Mouse (Mus musculus): Measurements from ENCODE around the gene Scnm1. TPM values are rescaled to one million over a fixed set of nuclear protein-coding genes. Genes with fewer than 3 reads are reported as not detected.

The Scnm1 gene
- polyA plus RNA-seq, 1 experiment from 2014 or later, result 59.1 TPM

DNA sequence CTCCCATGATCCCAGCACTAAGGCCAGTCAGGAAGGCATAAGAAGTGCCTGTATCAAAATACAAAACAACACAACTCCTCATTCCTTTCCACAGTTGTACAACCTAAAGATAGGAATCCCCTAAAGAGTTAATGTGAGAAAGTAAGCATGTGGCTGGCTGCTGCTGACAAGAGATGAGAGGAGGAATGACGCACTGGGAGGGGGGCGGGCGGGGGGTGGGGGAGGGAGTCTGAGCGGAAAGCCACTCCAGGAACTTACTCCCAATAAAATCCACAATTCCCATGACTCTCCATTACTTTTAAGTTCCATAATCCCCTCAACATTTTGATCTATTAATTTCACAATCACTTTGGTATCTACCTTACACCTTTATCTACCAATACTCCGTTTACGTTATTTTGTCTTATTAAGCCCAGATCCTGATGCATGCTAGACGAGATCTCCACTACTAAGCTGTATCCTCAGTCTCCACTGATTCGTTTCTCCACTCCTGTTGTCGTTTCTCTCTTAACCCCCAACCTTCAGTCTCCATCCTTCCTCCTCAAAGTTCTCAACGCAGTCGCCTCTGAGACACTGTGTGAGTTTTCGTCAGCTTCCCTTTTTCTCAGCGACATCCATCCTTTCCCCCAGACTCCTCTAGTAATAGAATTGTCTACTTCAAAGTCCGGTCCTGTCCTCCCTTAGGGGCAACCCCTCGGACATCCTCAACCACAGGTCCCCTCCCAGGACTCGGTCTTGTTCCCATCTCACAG is 28.0 kb downstream of the Scnm1 start:
- Histone ChIP-seq H3K4me2 (peak overlapping the region; percentile 56), H3K9me3 (no peaks in the 10 kb centered on the region), H3K4me3 (replicated peaks) (peak overlapping the region; percentile 89), H3K27me3 (replicated peaks) (no peaks in the 10 kb centered on the region), H3K36me3 (no peaks in the 10 kb centered on the region), H3K9ac (peak overlapping the region; percentile 92), H3K27ac (peak overlapping the region; percentile 84), H3K4me1 (peaks cover 4% of the 10 kb centered on the region)
- 1% methylated on average over 16 of the region's 16 CpGs for WGBS
- no peak for ATAC-seq (ENCODE audit: insufficient read depth, low FRiP score, low read depth)

DNA sequence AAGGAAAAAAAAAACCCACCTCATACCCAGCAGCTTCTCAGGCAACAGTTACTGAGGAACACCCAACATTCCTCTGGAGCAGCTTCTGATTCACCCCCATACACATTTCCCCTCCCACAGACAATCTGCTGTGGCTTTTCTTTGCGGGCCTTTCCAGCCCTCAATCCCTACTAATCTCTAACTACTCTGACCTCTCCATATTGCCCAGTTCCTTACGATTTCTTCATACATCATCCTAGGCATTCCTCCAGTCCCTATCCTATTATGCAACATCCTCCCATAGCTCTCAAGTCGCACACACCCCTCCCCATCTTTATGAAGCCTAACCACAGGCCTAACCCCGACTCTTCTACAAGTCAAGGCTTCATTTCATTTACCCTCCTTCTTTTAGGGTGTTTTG is 28.7 kb downstream of the Scnm1 start:
- 39% methylated on average over 4 of the region's 4 CpGs for WGBS
- Histone ChIP-seq H3K9ac (peak overlapping the region; percentile 92; the same call in 1 of the 2 replicates), H3K36me3 (no peaks in the 10 kb centered on the region), H3K27ac (0 out of 2 replicates have a peak overlapping the region, but pooled peaks have one; percentile 5), H3K4me3 (replicated peaks) (peak overlapping the region; percentile 89), H3K9me3 (no peaks in the 10 kb centered on the region), H3K27me3 (replicated peaks) (no peaks in the 10 kb centered on the region), H3K4me2 (peak overlapping the region; percentile 56), H3K4me1 (peaks cover 4% of the 10 kb centered on the region)
- ATAC-seq (ENCODE audit: insufficient read depth, low FRiP score, low read depth), result no peak

DNA sequence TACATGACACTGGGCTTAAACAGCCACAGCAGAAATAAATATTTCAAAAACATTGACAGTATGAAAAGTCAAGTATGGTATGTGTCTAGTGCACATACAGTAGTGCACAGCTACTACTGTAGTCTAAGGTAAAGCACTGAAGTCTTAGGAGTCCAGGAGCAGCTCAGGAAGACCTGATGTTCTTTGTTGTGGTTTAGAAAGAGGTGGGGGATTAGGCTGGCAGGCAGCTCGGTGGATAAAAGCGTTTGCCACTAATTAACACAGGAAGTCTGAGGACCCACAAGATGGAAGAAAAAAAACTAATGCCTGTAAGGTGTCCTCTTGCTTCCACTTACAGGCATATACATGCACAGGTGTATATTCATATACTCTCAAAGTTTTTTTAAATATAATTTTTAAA is 33.0 kb downstream of the Scnm1 start:
- no peaks in the 10 kb centered on the region for H3K9me3 ChIP-seq
- peaks cover 4% of the 10 kb centered on the region for H3K4me1 ChIP-seq
- no peak overlapping the region for H3K27ac ChIP-seq
- 0 out of 2 replicates have a peak, but pooled peaks cover 4% of the 10 kb centered on the region for H3K36me3 ChIP-seq
- no peak overlapping the region for H3K4me3 ChIP-seq (replicated peaks)
- no peaks in the 10 kb centered on the region for H3K27me3 ChIP-seq (replicated peaks)
- WGBS, result 33% methylated on average over 2 of the region's 2 CpGs
- H3K4me2 ChIP-seq, result no peak overlapping the region
- ATAC-seq (ENCODE audit: insufficient read depth, low FRiP score, low read depth), result no peak
- H3K9ac ChIP-seq, result no peak overlapping the region

DNA sequence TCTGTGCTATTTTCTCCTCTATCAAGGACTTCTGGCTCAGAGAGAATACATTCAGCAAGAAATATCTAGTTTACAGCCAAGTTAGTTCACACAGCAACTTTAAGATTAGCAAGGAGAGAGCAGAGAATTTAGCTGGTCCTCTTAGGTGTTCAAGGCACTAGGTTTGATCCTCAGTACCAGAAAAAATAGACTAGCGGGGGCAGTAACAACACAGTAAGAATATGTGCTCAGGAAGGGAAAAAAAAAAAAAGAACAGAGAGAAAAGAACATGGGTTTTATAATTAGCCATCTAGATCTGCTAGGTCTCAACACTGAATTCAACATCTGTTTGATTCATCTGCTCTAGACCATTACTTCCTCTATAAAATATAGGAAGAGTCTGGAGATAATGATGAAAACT is 45.7 kb downstream of the Scnm1 start:
- 95% methylated on average over 1 of the region's 1 CpGs for WGBS
- no peak overlapping the region for H3K9ac ChIP-seq
- no peak for ATAC-seq (ENCODE audit: insufficient read depth, low FRiP score, low read depth)
- no peak overlapping the region for H3K4me2 ChIP-seq
- no peak overlapping the region for H3K27ac ChIP-seq
- H3K4me1 ChIP-seq, result no peaks in the 10 kb centered on the region
- H3K4me3 ChIP-seq (replicated peaks), result no peak overlapping the region
- H3K27me3 ChIP-seq (replicated peaks), result no peaks in the 10 kb centered on the region
- H3K9me3 ChIP-seq, result no peaks in the 10 kb centered on the region
- H3K36me3 ChIP-seq, result 0 out of 2 replicates have a peak, but pooled peaks cover 2% of the 10 kb centered on the region

Small RNA genes within 50 kb of the gene (microRNA-seq; reads per million reads assigned to microRNA genes)
- gene Mir8099-1, result not detected

Other genes with a start within 250 kb of the Scnm1 start
- gene Psmb4, start 247.1 kb downstream of the Scnm1 start, polyA plus RNA-seq (2015; fragmentation: Nextera tagmentation; extraction: Ambion mirVana), result 315 and 328 TPM in 2 replicates
- 109 and 122 TPM in 2 replicates for gene Selenbp1, start 201.0 kb downstream of the Scnm1 start, polyA plus RNA-seq (2015; fragmentation: Nextera tagmentation; extraction: Ambion mirVana)
- gene Rfx5, start 179.9 kb downstream of the Scnm1 start, polyA plus RNA-seq (2015; fragmentation: Nextera tagmentation; extraction: Ambion mirVana), result 8.5 and 9.6 TPM in 2 replicates
- gene Pi4kb, start 159.3 kb downstream of the Scnm1 start, polyA plus RNA-seq (2015; fragmentation: Nextera tagmentation; extraction: Ambion mirVana), result 19.3 and 22.0 TPM in 2 replicates
- gene Zfp687, start 118.6 kb downstream of the Scnm1 start, polyA plus RNA-seq (2015; fragmentation: Nextera tagmentation; extraction: Ambion mirVana), result 19.3 and 22.0 TPM in 2 replicates
- 220 and 221 TPM in 2 replicates for gene Psmd4, start 91.4 kb downstream of the Scnm1 start, polyA plus RNA-seq (2015; fragmentation: Nextera tagmentation; extraction: Ambion mirVana)
- 17.0 and 17.5 TPM in 2 replicates for gene Pip5k1a, start 27.1 kb downstream of the Scnm1 start, polyA plus RNA-seq (2015; fragmentation: Nextera tagmentation; extraction: Ambion mirVana)
- gene Vps72, start 23.0 kb downstream of the Scnm1 start, polyA plus RNA-seq (2015; fragmentation: Nextera tagmentation; extraction: Ambion mirVana), result 119 and 124 TPM in 2 replicates
- gene Tmod4, start 9.5 kb downstream of the Scnm1 start, polyA plus RNA-seq (2015; fragmentation: Nextera tagmentation; extraction: Ambion mirVana), result 1.6 and 1.7 TPM in 2 replicates
- 11.6 and 11.7 TPM in 2 replicates for gene Lysmd1, start 77 bp upstream of the Scnm1 start, polyA plus RNA-seq (2015; fragmentation: Nextera tagmentation; extraction: Ambion mirVana)
- 5.1 and 6.7 TPM in 2 replicates for gene Tnfaip8l2, start 8.3 kb upstream of the Scnm1 start, polyA plus RNA-seq (2015; fragmentation: Nextera tagmentation; extraction: Ambion mirVana)
- gene Sema6c, start 26.4 kb upstream of the Scnm1 start, polyA plus RNA-seq (2015; fragmentation: Nextera tagmentation; extraction: Ambion mirVana), result 5.9 and 6.9 TPM in 2 replicates
- 10.7 and 11.4 TPM in 2 replicates for gene Gabpb2, start 83.9 kb upstream of the Scnm1 start, polyA plus RNA-seq (2015; fragmentation: Nextera tagmentation; extraction: Ambion mirVana)
- gene Cdc42se1, start 94.7 kb upstream of the Scnm1 start, polyA plus RNA-seq (2015; fragmentation: Nextera tagmentation; extraction: Ambion mirVana), result 83.5 and 96.5 TPM in 2 replicates
- gene Mllt11, start 98.2 kb upstream of the Scnm1 start, polyA plus RNA-seq (2015; fragmentation: Nextera tagmentation; extraction: Ambion mirVana), result 18.5 and 18.6 TPM in 2 replicates
- 0.35 TPM in 2 replicates for gene Gm128, start 107.6 kb upstream of the Scnm1 start, polyA plus RNA-seq (2015; fragmentation: Nextera tagmentation; extraction: Ambion mirVana)
- 3.5 and 5.8 TPM in 2 replicates for gene Bnipl, start 117.2 kb upstream of the Scnm1 start, polyA plus RNA-seq (2015; fragmentation: Nextera tagmentation; extraction: Ambion mirVana)
- gene Mindy1, start 147.3 kb upstream of the Scnm1 start, polyA plus RNA-seq (2015; fragmentation: Nextera tagmentation; extraction: Ambion mirVana), result 45.8 and 51.2 TPM in 2 replicates
- gene Prune1, start 148.1 kb upstream of the Scnm1 start, polyA plus RNA-seq (2015; fragmentation: Nextera tagmentation; extraction: Ambion mirVana), result 16.6 and 17.3 TPM in 2 replicates
- 2.3 and 3.4 TPM in 2 replicates for gene Anxa9, start 173.2 kb upstream of the Scnm1 start, polyA plus RNA-seq (2015; fragmentation: Nextera tagmentation; extraction: Ambion mirVana)
- gene Cers2, start 180.8 kb upstream of the Scnm1 start, polyA plus RNA-seq (2015; fragmentation: Nextera tagmentation; extraction: Ambion mirVana), result 138 and 146 TPM in 2 replicates
- gene Setdb1, start 223.2 kb upstream of the Scnm1 start, polyA plus RNA-seq (2015; fragmentation: Nextera tagmentation; extraction: Ambion mirVana), result 29.9 and 34.1 TPM in 2 replicates